Mouse (Mus musculus) embryonic facial prominence, embryonic 10.5 days (tissue): ENCODE data around the gene Rsl24d1. TPM values are rescaled to one million over a fixed set of nuclear protein-coding genes. Genes with fewer than 3 reads are reported as not detected.

Source experiments
- DNase-seq: peaks from one replicate; pipeline ENCODE4 v3.0.0-alpha.2; 2017; ENCODE audit warnings: low spot score
- H3K27ac ChIP-seq: fragments of 300-500 bp; sonication (generic); replicated peaks from 2 replicates; pipeline ENCODE4 v1.5.1; 2016; ENCODE audit warnings: mild to moderate bottlenecking
- H3K27me3 ChIP-seq: fragments of 300-500 bp; sonication (generic); replicated peaks from 2 replicates; pipeline ENCODE4 v1.6.1; 2016; ENCODE audit warnings: low read depth, mild to moderate bottlenecking; ENCODE audit not compliant: poor library complexity, severe bottlenecking
- H3K36me3 ChIP-seq: fragments of 300-500 bp; sonication (generic); replicated peaks from 2 replicates; pipeline ENCODE4 v1.6.1; 2016; ENCODE audit warnings: mild to moderate bottlenecking, moderate library complexity
- H3K4me1 ChIP-seq: fragments of 300-500 bp; sonication (generic); 2 replicates; pipeline ENCODE4 v1.6.1; 2016
- H3K4me3 ChIP-seq: fragments of 300-500 bp; sonication (generic); 2 replicates; pipeline ENCODE4 v1.5.1; 2016; ENCODE audit warnings: mild to moderate bottlenecking, moderate library complexity
- H3K9me3 ChIP-seq: fragments of 300-500 bp; sonication (generic); 2 replicates; pipeline ENCODE4 v1.6.1; 2016; ENCODE audit warnings: mild to moderate bottlenecking
- WGBS: fragments of 180-500 bp; shearing (Covaris S2); methylation state at CpG from one replicate; pipeline ENCODE4 v1.1.7; 2016; 5-methylcytosine and 5-hydroxymethylcytosine counted together
- polyA plus RNA-seq: library from polyadenylated mRNA; unstranded; fragments of >200 nt; fragmentation: Nextera tagmentation; extraction: Ambion mirVana; gene quantifications from 2 replicates; pipeline ENCODE4 v1.2.1, GENCODE M21; 2016

Gene Rsl24d1
- polyA plus RNA-seq, 1 experiment from 2014 or later: 162 TPM

- Histone ChIP-seq H3K27me3 (peaks cover 4% of the 10 kb centered on the region; the same call in 1 of the 2 replicates), H3K9me3 (no peaks in the 10 kb centered on the region), H3K27ac (no peak overlapping the region), H3K4me3 (no peak overlapping the region), H3K4me1 (no peaks in the 10 kb centered on the region), H3K36me3 (no peaks in the 10 kb centered on the region)
- 57% methylated on average over 1 of the region's 1 CpGs for WGBS
- DNase-seq: no peak
Observed at GRCm38 (mm10) chr9:73159265-73159664, 46.0 kb downstream of the Rsl24d1 start.

DNA sequence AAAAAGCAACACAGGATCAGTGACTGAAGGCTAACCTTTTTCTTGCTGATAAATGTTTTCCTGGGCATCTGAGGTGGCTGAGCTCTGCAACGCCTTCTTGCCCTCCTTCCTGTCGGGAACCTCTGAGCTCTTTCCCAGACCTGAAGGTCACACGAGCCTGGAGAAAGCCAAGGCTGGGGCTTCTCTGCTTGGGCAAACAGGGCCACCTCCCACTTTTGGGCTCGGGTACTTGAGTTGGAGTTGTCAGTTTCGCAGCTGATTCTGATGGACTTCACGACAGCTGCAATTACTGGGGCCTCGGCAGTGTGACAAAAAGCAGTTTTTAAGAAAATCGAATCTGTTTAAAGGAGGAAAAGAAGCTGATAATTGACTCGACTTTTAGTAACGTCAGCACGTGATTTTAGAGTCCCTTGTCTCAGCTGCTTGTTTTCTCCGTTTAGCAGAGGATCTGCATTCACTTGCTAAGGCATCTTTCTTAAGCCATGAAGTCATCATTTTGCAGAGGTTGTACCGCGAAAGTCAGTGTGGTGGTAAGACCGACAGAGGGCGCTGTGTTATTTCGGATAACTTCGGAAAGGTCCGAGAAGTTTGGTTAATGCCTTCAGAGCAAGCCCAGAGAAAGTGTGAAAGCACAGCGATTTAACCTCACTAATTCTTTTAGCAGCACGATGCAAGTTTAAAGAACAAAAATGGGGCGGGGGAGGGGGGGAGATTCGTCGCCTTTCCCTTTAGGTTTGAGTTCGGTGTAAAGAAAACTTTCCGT, 49.5 kb downstream of the Rsl24d1 start:
- Histone ChIP-seq H3K36me3 (no peaks in the 10 kb centered on the region), H3K27me3 (peaks cover 4% of the 10 kb centered on the region; the same call in 1 of the 2 replicates), H3K4me3 (peak overlapping the region; percentile 45), H3K27ac (no peak overlapping the region), H3K4me1 (no peaks in the 10 kb centered on the region), H3K9me3 (no peaks in the 10 kb centered on the region)
- DNase-seq: peak; percentile 84
- 19% methylated on average over 26 of the region's 26 CpGs for WGBS

GRCm38 (mm10) chr9:73165631-73166030, 52.4 kb downstream of the Rsl24d1 start:
- Histone ChIP-seq H3K4me1 (no peaks in the 10 kb centered on the region), H3K4me3 (no peak overlapping the region), H3K27ac (no peak overlapping the region), H3K9me3 (no peaks in the 10 kb centered on the region), H3K36me3 (no peaks in the 10 kb centered on the region), H3K27me3 (peaks cover 4% of the 10 kb centered on the region; the same call in 1 of the 2 replicates)
- WGBS: 92% methylated on average over 4 of the region's 4 CpGs
- DNase-seq: no peak

Other genes starting within 250 kb of the Rsl24d1 start
- 6.5 and 7.3 TPM in 2 replicates for gene Pygo1, start 187.8 kb upstream of the Rsl24d1 start, polyA plus RNA-seq
- 1.7 and 2.0 TPM in 2 replicates for gene Dyx1c1, start 154.6 kb upstream of the Rsl24d1 start, polyA plus RNA-seq
- not detected in 2 replicates for gene Gm44503, start 154.6 kb upstream of the Rsl24d1 start, polyA plus RNA-seq
- gene Ccpg1os, start 128.0 kb upstream of the Rsl24d1 start, polyA plus RNA-seq: 15.1 and 16.1 TPM in 2 replicates
- 14.1 and 17.1 TPM in 2 replicates for gene Ccpg1, start 128.0 kb upstream of the Rsl24d1 start, polyA plus RNA-seq
- 15.0 and 17.4 TPM in 2 replicates for gene Pigb, start 73.0 kb upstream of the Rsl24d1 start, polyA plus RNA-seq
- 3.0 and 5.3 TPM in 2 replicates for gene Rab27a, start 68.6 kb upstream of the Rsl24d1 start, polyA plus RNA-seq
- 0.26 TPM in 1 of 2 replicates, not detected in the other for gene Khdc3, start 11.6 kb upstream of the Rsl24d1 start, polyA plus RNA-seq
- not detected in 2 replicates for gene Gm20509, start 11.0 kb upstream of the Rsl24d1 start, polyA plus RNA-seq